Mouse (Mus musculus) right cerebral cortex, postnatal 10 days (tissue): ENCODE data around the gene Ccnq.

Source experiments
- DNase-seq, 2 experiments: peaks; one replicate each; pipeline ENCODE4 v3.0.0; 2021; ENCODE audit warnings: low spot score in 2 of 2

The Ccnq gene

GRCm38 (mm10) chr11:78750885-78751842 lies at the start of gene Ccnq:
Ccnq (minus strand) TSS chr11:78751729.
- peak; percentile 83 to 87 for DNase-seq

GRCm38 (mm10) chr11:78801094-78801493 lies 49.6 kb upstream of the Ccnq start:
- DNase-seq: no peak

- DNase-seq: no peak
Measured at GRCm38 (mm10) chr11:78796072-78796729, 44.7 kb upstream of the Ccnq start.

- no peak for DNase-seq
Measured at GRCm38 (mm10) chr11:78793116-78793515, 41.6 kb upstream of the Ccnq start.

GRCm38 (mm10) chr11:78792465-78792864 lies 40.9 kb upstream of the Ccnq start:
- peak; percentile 77 to 84 for DNase-seq

GRCm38 (mm10) chr11:78792055-78792454 lies 40.5 kb upstream of the Ccnq start:
- no peak for DNase-seq

- peak; percentile 78 to 79 for DNase-seq
Measured at GRCm38 (mm10) chr11:78791582-78791981, 40.1 kb upstream of the Ccnq start.

GRCm38 (mm10) chr11:78789370-78790060 lies 38.0 kb upstream of the Ccnq start:
- DNase-seq: no peak

- no peak for DNase-seq
Measured at GRCm38 (mm10) chr11:78786013-78786431, 34.5 kb upstream of the Ccnq start.

GRCm38 (mm10) chr11:78782791-78783347 lies 31.3 kb upstream of the Ccnq start:
- no peak for DNase-seq

GRCm38 (mm10) chr11:78782326-78782725 lies 30.8 kb upstream of the Ccnq start:
- DNase-seq: no peak

- DNase-seq: no peak
Measured at GRCm38 (mm10) chr11:78780571-78780970, 29.0 kb upstream of the Ccnq start.

- no peak for DNase-seq
Measured at GRCm38 (mm10) chr11:78780002-78780401, 28.5 kb upstream of the Ccnq start.

- DNase-seq: no peak
Measured at GRCm38 (mm10) chr11:78777851-78778680, 26.5 kb upstream of the Ccnq start.

- peak; percentile 62 to 78 for DNase-seq
Measured at GRCm38 (mm10) chr11:78771751-78772283, 20.3 kb upstream of the Ccnq start.

GRCm38 (mm10) chr11:78770436-78770835 lies 18.9 kb upstream of the Ccnq start:
- DNase-seq: no peak

- no peak for DNase-seq
Measured at GRCm38 (mm10) chr11:78768778-78769177, 17.2 kb upstream of the Ccnq start.

- no peak for DNase-seq
Measured at GRCm38 (mm10) chr11:78766069-78766830, 14.7 kb upstream of the Ccnq start.

- no peak for DNase-seq
Measured at GRCm38 (mm10) chr11:78764820-78765219, 13.3 kb upstream of the Ccnq start.

GRCm38 (mm10) chr11:78764304-78764703 lies 12.8 kb upstream of the Ccnq start:
- peak; percentile 39 to 47 for DNase-seq
